Comparison of ENCODE assay signal across 23 mouse cellular contexts in the genomic region with DNA sequence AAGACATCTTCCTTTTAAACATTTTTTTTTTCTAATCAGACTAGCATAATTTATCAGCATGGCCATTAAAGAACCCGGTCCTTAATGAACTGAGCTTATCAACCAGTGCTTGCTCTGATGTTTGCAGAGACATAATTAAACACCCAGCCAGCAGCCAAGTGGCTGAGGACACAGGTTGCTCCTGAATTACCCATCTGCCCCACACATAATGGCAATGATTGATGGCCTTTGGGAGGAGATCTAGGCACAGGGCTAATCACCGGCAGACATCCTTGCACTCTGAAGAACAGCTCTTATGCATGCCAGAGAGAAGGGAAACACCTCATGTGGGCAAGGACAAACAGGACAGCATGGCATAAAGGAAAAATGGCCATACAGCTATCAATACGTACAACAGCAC.
A peak's percentile ranks its signal among the peaks of the same experiment; 100 is the strongest.
DNase-seq lines count a peak whose midpoint lies in the region; ATAC-seq lines count a peak whose summit lies in the region.
"Had no signal": no experiment of that assay in that cellular context is flagged by ENCODE, and none has a peak within 500 bp of the region (broad histone marks: within the 10 kb centered on the region; RNA-seq: fewer than 3 reads in every experiment).

No protein-coding gene starts in this region.

- no peak for ATAC-seq in midbrain, embryonic 14.5 days (ENCODE audit: low FRiP score, low TSS enrichment)
- peak; percentile 64 for ATAC-seq in hindbrain, embryonic 13.5 days (ENCODE audit: low FRiP score)
- peak; percentile 76 for ATAC-seq in neural tube, embryonic 13.5 days (ENCODE audit: low read depth)
- ATAC-seq in cerebellum, adult (ENCODE audit: insufficient number of reproducible peaks, low FRiP score, low TSS enrichment): no peak
- ATAC-seq: forebrain, postnatal 0 days had no signal

- H3K9me3 ChIP-seq in midbrain, embryonic 10.5 days (replicated peaks): no peaks in the 10 kb centered on the region
- H3K9me3 ChIP-seq in midbrain, embryonic 14.5 days (ENCODE audit: control insufficient read depth, low read length): no peaks in the 10 kb centered on the region
- H3K9me3 ChIP-seq in hindbrain, embryonic 13.5 days: no peaks in the 10 kb centered on the region
- no peaks in the 10 kb centered on the region for H3K9me3 ChIP-seq in neural tube, embryonic 13.5 days
- H3K9me3 ChIP-seq: embryonic facial prominence, embryonic 13.5 days; heart, embryonic 13.5 days; limb, embryonic 15.5 days; midbrain, embryonic 12.5 days had no signal

- peak overlapping the region; percentile 43; the same call in 1 of the 2 replicates for H3K27ac ChIP-seq in midbrain, embryonic 10.5 days (replicated peaks)
- H3K27ac ChIP-seq in midbrain, embryonic 14.5 days (replicated peaks; ENCODE audit: low read depth, low read length): no peak overlapping the region
- H3K27ac ChIP-seq in hindbrain, embryonic 13.5 days: no peak overlapping the region
- H3K27ac ChIP-seq in neural tube, embryonic 13.5 days (replicated peaks): 0 out of 2 replicates have a peak overlapping the region, but pooled peaks have one; percentile 1
- H3K27ac ChIP-seq: embryonic facial prominence, embryonic 13.5 days; heart, adult 2 months; heart, embryonic 13.5 days; limb, embryonic 15.5 days; midbrain, embryonic 12.5 days had no signal

- no peaks in the 10 kb centered on the region for H3K36me3 ChIP-seq in midbrain, embryonic 10.5 days
- H3K36me3 ChIP-seq in midbrain, embryonic 14.5 days (ENCODE audit: control insufficient read depth, insufficient read depth, low read length): no peaks in the 10 kb centered on the region
- no peaks in the 10 kb centered on the region for H3K36me3 ChIP-seq in hindbrain, embryonic 13.5 days
- no peaks in the 10 kb centered on the region for H3K36me3 ChIP-seq in neural tube, embryonic 13.5 days
- H3K36me3 ChIP-seq: embryonic facial prominence, embryonic 13.5 days; heart, embryonic 13.5 days; limb, embryonic 15.5 days had no signal

- H3K4me1 ChIP-seq in midbrain, embryonic 10.5 days: peaks cover 89% of the 10 kb centered on the region
- peaks cover 45% of the 10 kb centered on the region for H3K4me1 ChIP-seq in midbrain, embryonic 14.5 days (ENCODE audit: control insufficient read depth, insufficient read depth, low read length)
- H3K4me1 ChIP-seq in hindbrain, embryonic 13.5 days (replicated peaks): peaks cover 61% of the 10 kb centered on the region
- peaks cover 91% of the 10 kb centered on the region for H3K4me1 ChIP-seq in neural tube, embryonic 13.5 days (replicated peaks)

- DNase-seq in midbrain, embryonic 10.5 days (ENCODE audit: low spot score): no peak
- no peak for DNase-seq in midbrain, embryonic 14.5 days
- DNase-seq in embryo, embryonic 11 days: peak; percentile 32
- DNase-seq in kidney, postnatal 10 days: no peak
- DNase-seq in thymus, postnatal 14 days: no peak
- DNase-seq: adrenal gland, adult 2 months; cerebellum, adult 2 months; forebrain, postnatal 0 days; gastrocnemius, postnatal 36 days; heart, adult 2 months; heart, postnatal 14 days; kidney, adult 18-20 months; left cerebral cortex, postnatal 4 days; lung, postnatal 4 days; right cerebral cortex, postnatal 14 days; spleen, adult 18-20 months had no signal

- peaks cover 64% of the 10 kb centered on the region for H3K27me3 ChIP-seq in midbrain, embryonic 10.5 days (ENCODE audit: low read depth, poor library complexity, severe bottlenecking)
- H3K27me3 ChIP-seq in midbrain, embryonic 14.5 days (ENCODE audit: control insufficient read depth, insufficient read depth, low read length): no peaks in the 10 kb centered on the region
- H3K27me3 ChIP-seq in hindbrain, embryonic 13.5 days: no peaks in the 10 kb centered on the region
- no peaks in the 10 kb centered on the region for H3K27me3 ChIP-seq in neural tube, embryonic 13.5 days
- H3K27me3 ChIP-seq: embryonic facial prominence, embryonic 13.5 days; heart, embryonic 13.5 days; limb, embryonic 15.5 days had no signal

- H3K9ac ChIP-seq in midbrain, embryonic 14.5 days (replicated peaks; ENCODE audit: low read length): no peak overlapping the region
- H3K9ac ChIP-seq in hindbrain, embryonic 13.5 days: no peak overlapping the region
- no peak overlapping the region for H3K9ac ChIP-seq in neural tube, embryonic 13.5 days
- H3K9ac ChIP-seq: embryonic facial prominence, embryonic 13.5 days; forebrain, postnatal 0 days; heart, embryonic 13.5 days; limb, embryonic 15.5 days; midbrain, embryonic 12.5 days had no signal

- H3K4me3 ChIP-seq in midbrain, embryonic 10.5 days: no peak overlapping the region
- H3K4me3 ChIP-seq in midbrain, embryonic 14.5 days (replicated peaks; ENCODE audit: low read depth, low read length): no peak overlapping the region
- no peak overlapping the region for H3K4me3 ChIP-seq in hindbrain, embryonic 13.5 days
- no peak overlapping the region for H3K4me3 ChIP-seq in neural tube, embryonic 13.5 days
- H3K4me3 ChIP-seq: embryonic facial prominence, embryonic 13.5 days; heart, adult 2 months; heart, embryonic 13.5 days; limb, embryonic 15.5 days; midbrain, embryonic 12.5 days had no signal

- 70% methylated on average over 3 of the region's 3 CpGs for whole genome bisulfite sequencing in midbrain, embryonic 10.5 days
- WGBS in midbrain, embryonic 14.5 days: 55% methylated on average over 3 of the region's 3 CpGs
- 25% methylated on average over 3 of the region's 3 CpGs for WGBS in hindbrain, embryonic 13.5 days
- WGBS in neural tube, embryonic 13.5 days: 11% methylated on average over 3 of the region's 3 CpGs

- no peak overlapping the region for H3K4me2 ChIP-seq in midbrain, embryonic 14.5 days (ENCODE audit: low read length)
- H3K4me2 ChIP-seq in hindbrain, embryonic 13.5 days: no peak overlapping the region
- no peak overlapping the region for H3K4me2 ChIP-seq in neural tube, embryonic 13.5 days
- H3K4me2 ChIP-seq: embryonic facial prominence, embryonic 13.5 days; heart, embryonic 13.5 days; limb, embryonic 15.5 days; midbrain, embryonic 12.5 days had no signal

Comparison
In these comparisons a context has a peak if more than half of its experiments do, and no peak if none do; other contexts are left out.
1. H3K27ac ChIP-seq: peak in midbrain, embryonic 10.5 days (single experiment) and neural tube, embryonic 13.5 days (single experiment); none in midbrain, embryonic 14.5 days (single experiment) and hindbrain, embryonic 13.5 days (single experiment).
2. ATAC-seq: peak in hindbrain, embryonic 13.5 days (single experiment) and neural tube, embryonic 13.5 days (single experiment); none in midbrain, embryonic 14.5 days (single experiment) and cerebellum, adult (single experiment).